ENCODE assay signal across 8 mouse cellular contexts in genomic region chr3:50442341-50443292, GRCm38 (mm10). TPM values are rescaled to one million over a fixed set of nuclear protein-coding genes. Genes with fewer than 3 reads are reported as not detected.
DNase-seq lines count a peak whose midpoint lies in the region; ATAC-seq lines count a peak whose summit lies in the region.

No protein-coding gene starts in this region.

- no peak for DNase-seq in kidney, adult 8-10 months
- DNase-seq in T-cell, adult 2 months (ENCODE audit: low spot score) = peak; percentile 4
- peak; percentile 6 for DNase-seq in hindbrain, embryonic 10.5 days (ENCODE audit: low spot score)
- no peak for DNase-seq in midbrain, embryonic 11.5 days (ENCODE audit: low spot score, missing footprints)
- DNase-seq in urinary bladder, postnatal 25 days (ENCODE audit: low spot score) = no peak
- no peak for DNase-seq in urinary bladder, postnatal 14 days (ENCODE audit: low spot score)

- H3K27me3 ChIP-seq in kidney, embryonic 16.5 days (ENCODE audit: insufficient read depth, low read length) = no peaks in the 10 kb centered on the region
- H3K27me3 ChIP-seq in hindbrain, embryonic 10.5 days (ENCODE audit: insufficient read depth, poor library complexity, severe bottlenecking) = peaks cover 3% of the 10 kb centered on the region; the same call in 1 of the 2 replicates
- H3K27me3 ChIP-seq in midbrain, embryonic 11.5 days (ENCODE audit: control insufficient read depth, insufficient read depth, low read length) = no peaks in the 10 kb centered on the region

- peak overlapping the region; percentile 42 for H3K4me3 ChIP-seq in kidney, embryonic 16.5 days (ENCODE audit: low read length)
- peak overlapping the region; percentile 44 for H3K4me3 ChIP-seq in hindbrain, embryonic 10.5 days
- 0 out of 2 replicates have a peak overlapping the region, but pooled peaks have one; percentile 22 for H3K4me3 ChIP-seq in midbrain, embryonic 11.5 days (ENCODE audit: low read depth, low read length)

- 72% methylated on average over 19 of the region's 19 CpGs for WGBS in kidney, embryonic 16.5 days
- 71% methylated on average over 19 of the region's 19 CpGs for WGBS in hindbrain, embryonic 10.5 days
- WGBS in midbrain, embryonic 11.5 days = 80% methylated on average over 19 of the region's 19 CpGs

- H3K9me3 ChIP-seq in kidney, embryonic 16.5 days (ENCODE audit: low read length) = no peaks in the 10 kb centered on the region
- no peaks in the 10 kb centered on the region for H3K9me3 ChIP-seq in hindbrain, embryonic 10.5 days
- H3K9me3 ChIP-seq in midbrain, embryonic 11.5 days (ENCODE audit: control insufficient read depth, low read length) = no peaks in the 10 kb centered on the region

- H3K36me3 ChIP-seq in kidney, embryonic 16.5 days (ENCODE audit: insufficient read depth, low read length) = no peaks in the 10 kb centered on the region
- no peaks in the 10 kb centered on the region for H3K36me3 ChIP-seq in hindbrain, embryonic 10.5 days
- no peaks in the 10 kb centered on the region for H3K36me3 ChIP-seq in midbrain, embryonic 11.5 days (ENCODE audit: control insufficient read depth, insufficient read depth, low read length)

- H3K27ac ChIP-seq in kidney, embryonic 16.5 days (ENCODE audit: low read length) = no peak overlapping the region
- H3K27ac ChIP-seq in hindbrain, embryonic 10.5 days = peak overlapping the region; percentile 62; the same call in 1 of the 2 replicates
- H3K27ac ChIP-seq in midbrain, embryonic 11.5 days (ENCODE audit: low read depth, low read length) = no peak overlapping the region

- no peak overlapping the region; the same call in 1 of the 2 replicates for H3K9ac ChIP-seq in kidney, embryonic 16.5 days (replicated peaks; ENCODE audit: low read length)
- H3K9ac ChIP-seq in midbrain, embryonic 11.5 days (ENCODE audit: low read length) = no peak overlapping the region; the same call in 1 of the 2 replicates

- ATAC-seq in kidney, embryonic 16.5 days (ENCODE audit: low FRiP score, low TSS enrichment) = 0 out of 2 replicates have a peak, but pooled peaks have one; percentile 35
- ATAC-seq in midbrain, embryonic 11.5 days (ENCODE audit: low FRiP score) = peak; percentile 43
- ATAC-seq in activated CD4-positive, CD25-positive, alpha-beta regulatory T cell, adult 4 months = no peak

- peaks cover 10% of the 10 kb centered on the region for H3K4me1 ChIP-seq in kidney, embryonic 16.5 days (ENCODE audit: insufficient read depth, low read length)
- H3K4me1 ChIP-seq in hindbrain, embryonic 10.5 days (replicated peaks) = peaks cover 19% of the 10 kb centered on the region
- H3K4me1 ChIP-seq in midbrain, embryonic 11.5 days (ENCODE audit: control insufficient read depth, insufficient read depth, low read length) = 0 out of 2 replicates have a peak, but pooled peaks cover 6% of the 10 kb centered on the region

- peak overlapping the region; percentile 59 for H3K4me2 ChIP-seq in kidney, embryonic 16.5 days (replicated peaks; ENCODE audit: low read depth, low read length)
- H3K4me2 ChIP-seq in midbrain, embryonic 11.5 days = peak overlapping the region; percentile 56; the same call in 1 of the 2 replicates

RNA-seq across cellular contexts. Expression of gene Slc7a11, which starts 0.8 kb away (rescaled TPM):
- 0.15 and 0.24 TPM in 2 replicates for polyA plus RNA-seq in kidney, embryonic 16.5 days (2015; fragmentation: Nextera tagmentation; extraction: Ambion mirVana)
- polyA plus RNA-seq in hindbrain, embryonic 10.5 days (2016; fragmentation: Nextera tagmentation; extraction: Ambion mirVana) = 0.21 and 0.40 TPM in 2 replicates
- 0.68 and 0.96 TPM in 2 replicates for polyA plus RNA-seq in midbrain, embryonic 11.5 days (2014; fragmentation: Nextera tagmentation; extraction: Ambion mirVana)
- under 1 TPM in 1 of 2 experiments, not detected in 1; 0.16 TPM for polyA plus RNA-seq in activated CD4-positive, CD25-positive, alpha-beta regulatory T cell, adult 4 months (2017; shearing (Covaris generic))

Comparison
In these comparisons a context has a peak if more than half of its experiments do, and no peak if none do; other contexts are left out.
1. DNase-seq: peak in T-cell, adult 2 months (single experiment) and hindbrain, embryonic 10.5 days (single experiment); none in kidney, adult 8-10 months (0 of 2), midbrain, embryonic 11.5 days (single experiment), urinary bladder, postnatal 25 days (single experiment) and urinary bladder, postnatal 14 days (single experiment).
2. Peak in every context shown above with its lines, with median percentiles within 50 percentile points of each other: H3K4me3 ChIP-seq.